Mouse (Mus musculus) liver, adult 2 months (tissue): ENCODE results near the gene Actl6a.

Source experiments
- CTCF ChIP-seq: fragments of 200-500 bp; IDR thresholded peaks from 2 replicates; pipeline ENCODE4 v1.5.1; 2011; ENCODE audit warnings: low read depth, low read length, control low read depth
- POLR2A ChIP-seq: fragments of 200-500 bp; IDR thresholded peaks from 2 replicates; pipeline ENCODE4 v1.6.1; 2011; ENCODE audit warnings: low read length, control low read depth; ENCODE audit not compliant: insufficient read depth; ENCODE audit errors: extremely low read depth

- TF ChIP-seq CTCF (no peak), POLR2A (no peak)
Measured at GRCm38 (mm10) chr3:32670196-32670595, 35.9 kb upstream of the Actl6a start.
